Mouse (Mus musculus): ENCODE data around the gene Tspan18. TPM values are rescaled to one million over a fixed set of nuclear protein-coding genes. Genes with fewer than 3 reads are reported as not detected.

The Tspan18 gene
- total RNA-seq, 2 experiments from 2014 or later = 26.3 to 26.9 TPM

DNA sequence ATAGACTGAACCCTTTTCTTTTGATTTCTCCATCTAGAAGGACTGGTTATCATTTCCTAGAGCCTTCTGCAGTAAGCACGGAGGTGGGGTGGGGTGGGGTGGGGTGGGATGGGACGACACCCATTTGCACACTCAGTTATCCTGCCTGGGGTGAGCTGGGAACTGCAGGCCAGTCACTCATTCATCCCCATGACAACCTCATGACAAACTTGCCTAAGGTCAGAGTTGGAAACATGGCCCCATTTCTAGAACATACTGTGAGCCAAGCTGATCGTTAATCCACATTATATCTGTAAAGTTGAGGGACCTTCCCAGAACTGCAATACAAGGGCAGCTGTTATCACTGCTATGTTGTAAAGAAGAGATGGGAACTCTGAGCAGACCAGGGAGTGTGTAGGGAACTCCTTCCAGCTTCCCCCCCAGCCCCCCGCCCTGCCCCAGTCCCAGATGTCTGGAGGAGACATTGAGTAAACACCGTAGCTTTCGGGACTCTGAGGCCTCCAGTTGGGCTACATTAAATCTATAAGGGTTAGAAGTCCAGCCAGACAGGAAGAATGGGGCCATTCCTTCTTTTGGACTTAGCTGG is 170.5 kb downstream of the Tspan18 start:
- DNase-seq (ENCODE audit: low spot score in 2 of 2) = no peak

DNA sequence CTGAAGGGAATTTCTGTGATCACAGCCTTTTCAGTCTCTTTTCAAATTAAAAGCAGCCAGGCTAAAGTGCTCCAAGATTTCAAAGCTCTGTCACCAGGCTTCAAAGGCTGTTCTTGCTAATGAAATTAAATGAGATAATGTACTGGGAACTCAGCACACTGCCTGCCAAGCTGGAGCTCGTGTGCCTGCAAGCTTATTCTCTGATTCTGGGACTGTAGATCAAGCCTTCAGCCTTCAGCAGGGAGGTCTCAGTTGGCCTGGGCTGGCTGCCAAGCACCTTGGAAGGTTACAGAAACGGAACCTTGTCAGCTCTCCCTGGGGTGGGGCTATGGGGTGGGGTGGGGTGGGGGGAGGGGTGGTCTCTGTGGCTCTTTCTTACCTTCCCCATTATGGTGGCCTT is 171.0 kb downstream of the Tspan18 start:
- no peak for DNase-seq (ENCODE audit: low spot score in 2 of 2)

DNA sequence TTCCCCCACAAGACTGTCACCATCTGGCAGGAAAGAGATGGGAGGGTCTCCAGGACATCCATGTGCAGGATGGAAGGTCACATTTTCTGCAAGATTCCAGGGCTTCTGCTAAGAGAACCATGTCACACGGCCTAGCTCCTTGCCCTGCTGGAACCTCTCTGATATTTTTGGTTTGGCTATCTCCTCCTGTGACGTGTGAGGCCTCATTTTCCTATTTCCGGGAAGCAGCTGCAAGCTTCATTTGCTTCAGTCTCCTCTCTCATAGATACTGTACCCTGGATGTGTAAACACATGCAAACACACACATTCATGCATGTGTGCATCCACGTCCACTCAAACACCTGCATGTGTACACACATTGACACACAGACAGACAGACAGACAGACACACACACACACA is 171.5 kb downstream of the Tspan18 start:
- DNase-seq (ENCODE audit: low spot score in 2 of 2) = no peak

DNA sequence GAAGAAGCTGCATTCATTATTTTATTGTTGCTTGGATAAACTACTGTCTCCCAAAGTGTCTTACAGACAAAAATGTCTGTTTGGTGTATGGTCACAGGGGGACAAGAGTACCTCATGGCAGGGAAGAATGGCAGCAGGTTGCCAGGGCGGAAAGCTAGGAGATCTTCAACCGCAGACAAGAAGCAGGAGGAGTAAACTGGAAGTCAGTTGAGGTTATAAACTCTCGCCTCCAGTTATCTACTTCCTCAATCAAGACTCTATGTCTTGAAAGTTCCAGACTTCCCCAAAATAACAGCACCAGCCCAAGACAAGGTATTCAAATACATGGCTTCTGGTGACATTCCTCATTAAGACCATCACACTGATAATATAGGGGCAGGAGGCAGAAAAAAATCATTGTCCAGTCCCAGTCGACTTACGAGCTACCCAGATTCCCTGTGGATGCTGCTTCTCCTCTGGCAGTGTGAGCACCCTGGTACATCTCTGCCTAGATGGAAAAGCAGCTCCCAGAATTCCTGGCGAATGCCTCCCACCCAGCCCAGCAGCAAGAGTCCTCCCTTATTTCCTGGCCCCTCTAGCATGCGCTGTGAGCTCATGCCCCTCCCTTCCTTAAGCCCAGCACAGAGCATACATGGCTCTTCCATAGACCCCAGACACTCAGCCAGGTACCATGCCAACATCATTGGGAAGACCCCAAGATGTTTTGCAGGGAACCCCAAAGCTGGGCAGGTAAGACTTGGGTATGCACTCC is 172.2 kb downstream of the Tspan18 start:
- no peak for DNase-seq (ENCODE audit: low spot score in 2 of 2)

DNA sequence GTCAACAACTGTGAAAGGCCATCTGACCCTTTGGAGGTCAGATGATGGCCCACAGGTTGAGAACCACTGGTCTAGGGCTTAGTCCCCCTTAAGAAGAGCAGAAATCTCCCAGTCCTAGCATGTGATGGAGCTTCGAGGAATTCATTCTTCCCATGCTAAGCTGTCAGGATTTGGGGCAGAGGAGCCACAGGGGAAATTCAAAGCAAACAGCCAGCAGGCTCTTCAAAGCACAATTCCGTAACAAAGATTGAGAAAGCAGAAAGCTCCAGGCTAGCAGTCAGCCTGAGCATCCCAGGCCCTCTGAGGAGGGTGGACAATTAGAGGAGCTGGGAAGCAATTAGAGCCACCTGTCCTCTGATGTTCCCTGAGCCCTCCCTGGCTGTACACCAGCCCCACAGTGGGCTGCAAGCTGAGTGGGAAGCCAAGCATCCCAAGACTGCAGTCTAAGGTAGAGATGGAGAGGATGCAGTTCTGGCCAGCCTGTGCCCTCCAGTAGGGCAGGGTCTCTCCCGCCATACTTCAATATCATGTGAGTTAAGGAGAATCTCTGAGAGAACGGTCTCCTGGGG is 173.8 kb downstream of the Tspan18 start:
- DNase-seq (ENCODE audit: low spot score in 2 of 2) = no peak

DNA sequence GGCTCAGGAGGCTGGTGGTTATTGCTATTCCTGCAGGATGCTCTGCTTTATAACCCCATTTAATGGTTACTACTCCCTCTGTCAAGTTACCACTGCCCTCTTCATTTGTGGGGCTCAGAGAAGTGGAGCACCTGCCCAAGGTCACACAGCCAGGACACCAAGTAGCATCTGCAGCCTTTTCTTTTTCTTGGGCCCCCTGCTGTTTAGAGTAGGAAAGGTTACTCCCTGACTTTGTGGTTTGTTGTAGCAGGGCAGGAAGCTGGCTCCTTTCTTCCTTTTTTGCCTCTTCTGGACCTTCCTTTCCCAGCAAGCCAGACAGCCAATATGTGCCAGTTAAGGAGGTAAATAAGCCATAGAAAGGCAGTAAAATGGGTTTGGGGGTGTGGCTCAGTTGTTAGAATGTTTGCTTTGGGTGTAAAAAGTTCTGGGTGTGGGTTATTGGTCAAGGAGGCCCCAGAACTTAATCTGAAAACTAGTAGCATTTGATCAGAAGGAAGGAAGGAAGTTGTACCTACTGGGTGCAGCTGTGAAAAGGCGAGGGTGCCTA is 179.7 kb downstream of the Tspan18 start:
- no peak for DNase-seq (ENCODE audit: low spot score in 2 of 2)

DNA sequence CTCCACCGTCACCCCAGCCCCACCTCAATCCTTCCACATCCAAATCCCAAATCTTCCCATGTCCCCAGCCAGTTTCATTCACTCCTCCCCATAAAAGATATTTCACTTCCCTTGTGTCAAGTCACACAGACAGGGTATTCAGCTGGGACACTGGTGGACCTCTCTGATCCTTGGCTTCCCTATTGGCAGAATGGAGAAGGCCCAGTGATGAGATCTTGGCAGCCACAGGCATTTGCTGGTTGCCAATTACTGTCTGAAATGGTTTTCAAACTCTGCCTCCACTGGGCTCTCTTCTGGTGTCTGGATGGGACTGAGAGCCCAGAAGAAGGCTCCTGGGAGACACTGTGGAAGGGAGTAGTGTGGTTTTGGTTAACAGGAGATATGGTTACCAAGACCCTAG is 180.5 kb downstream of the Tspan18 start:
- DNase-seq (ENCODE audit: low spot score in 2 of 2) = no peak

DNA sequence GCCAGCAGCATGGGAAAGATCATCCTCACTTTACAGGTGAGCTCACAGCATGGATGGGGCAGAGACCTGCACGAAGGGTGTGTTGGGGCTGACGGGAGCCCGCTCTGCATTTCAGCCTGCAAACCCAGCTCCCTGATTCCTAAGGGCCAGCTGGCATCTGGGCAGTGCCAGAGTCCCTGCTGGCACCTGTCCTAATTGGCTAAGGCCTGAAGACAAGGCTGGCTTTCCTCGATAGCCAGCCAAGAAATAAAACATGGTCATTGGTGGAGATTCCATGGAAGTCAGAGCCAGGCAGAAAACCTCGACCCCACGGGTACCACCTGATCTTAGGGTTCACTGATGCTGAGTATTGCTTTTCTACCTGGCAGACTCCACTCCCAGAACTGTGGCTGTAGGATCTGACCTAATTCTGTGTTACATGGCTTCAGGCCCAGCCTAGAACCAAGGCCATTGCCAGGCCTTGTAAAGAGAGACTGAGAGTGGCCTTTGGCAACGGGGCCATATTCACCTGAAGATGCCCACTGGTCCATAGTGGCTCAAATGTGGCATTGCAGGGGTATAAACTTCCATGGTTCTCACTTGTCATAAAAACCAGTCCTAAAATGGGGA is 181.3 kb downstream of the Tspan18 start:
- DNase-seq (ENCODE audit: low spot score in 2 of 2) = peak in 1 of 2 experiments; percentile 28

DNA sequence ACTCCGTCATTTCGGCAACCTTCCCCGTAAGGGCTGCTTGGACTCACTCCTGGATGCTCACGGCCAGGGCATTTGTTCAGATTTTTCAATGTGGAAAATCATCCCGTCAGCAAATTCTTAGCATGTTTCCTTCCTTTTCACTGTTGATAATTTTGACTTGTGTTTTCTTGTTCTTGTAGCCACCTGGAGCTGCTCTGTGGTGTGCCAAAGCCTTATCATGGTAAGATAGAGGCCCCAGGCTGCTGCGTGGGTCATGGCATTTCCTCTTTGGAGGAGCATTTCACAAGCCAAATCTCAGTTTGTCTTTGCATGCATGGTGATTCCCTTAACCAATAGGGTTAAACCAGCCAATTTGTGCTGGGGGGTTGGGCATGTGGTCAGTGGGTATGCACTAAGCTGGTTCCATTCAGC is 182.1 kb downstream of the Tspan18 start:
- DNase-seq (ENCODE audit: low spot score in 2 of 2) = no peak

Other genes with a start within 250 kb of the Tspan18 start
- 10 to 100 TPM; 39.8 to 40.1 TPM for gene Trp53i11, start 147.0 kb downstream of the Tspan18 start, total RNA-seq (2021)
- 10 to 100 TPM; 57.8 to 58.8 TPM for gene Cd82, start 128.6 kb upstream of the Tspan18 start, total RNA-seq (2021)
- not detected for gene Gm10803, start 226.1 kb upstream of the Tspan18 start, total RNA-seq (2021)

Measured in gastrocnemius, postnatal 4 days (tissue).